Mouse (Mus musculus) limb, embryonic 11.5 days (tissue): ENCODE measurements at regions not wholly inside any gene's neighbourhood (a gene's known extent, or its start where the extent isn't known, plus 50 kb on each side); places are given as distances from the start of the nearest gene placed in this dataset.

Experiments used
- ATAC-seq: fragments of 200-750 bp; cut with Nextera tagmentation; 2 replicates; pipeline ENCODE4 v1.8.0; 2017; ENCODE audit warnings: low read depth; ENCODE audit not compliant: insufficient number of reproducible peaks, low FRiP score, low TSS enrichment
- DNase-seq: peaks from one replicate; pipeline ENCODE4 v3.0.0-alpha.2; 2015; ENCODE audit warnings: low spot score
- H3K27ac ChIP-seq: fragments of 300-500 bp; sonication (generic); replicated peaks from 2 replicates; pipeline ENCODE4 v1.5.1; 2014; ENCODE audit warnings: low read depth, mild to moderate bottlenecking, low read length
- H3K27me3 ChIP-seq: fragments of 300-500 bp; sonication (generic); 2 replicates; pipeline ENCODE4 v1.6.1; 2014; ENCODE audit warnings: mild to moderate bottlenecking, low read length, mixed read lengths; ENCODE audit not compliant: control insufficient read depth, insufficient read depth
- H3K36me3 ChIP-seq: fragments of 300-500 bp; sonication (generic); 2 replicates; pipeline ENCODE4 v1.6.1; 2014; ENCODE audit warnings: mild to moderate bottlenecking, low read length, moderate library complexity, mixed read lengths; ENCODE audit not compliant: control insufficient read depth, insufficient read depth
- H3K4me1 ChIP-seq: fragments of 300-500 bp; sonication (generic); 2 replicates; pipeline ENCODE4 v1.6.1; 2014; ENCODE audit warnings: low read length, mixed read lengths; ENCODE audit not compliant: control insufficient read depth, insufficient read depth
- H3K4me2 ChIP-seq: fragments of 300-500 bp; sonication (generic); 2 replicates; pipeline ENCODE4 v1.6.1; 2014; ENCODE audit warnings: low read depth, mild to moderate bottlenecking, moderate library complexity; ENCODE audit not compliant: severe bottlenecking
- H3K4me3 ChIP-seq: fragments of 300-500 bp; sonication (generic); 2 replicates; pipeline ENCODE4 v1.5.1; 2014; ENCODE audit warnings: low read depth, low read length
- H3K9ac ChIP-seq: fragments of 300-500 bp; sonication (generic); 2 replicates; pipeline ENCODE4 v1.6.1; 2014; ENCODE audit warnings: mild to moderate bottlenecking, low read length
- H3K9me3 ChIP-seq: fragments of 300-500 bp; sonication (generic); 2 replicates; pipeline ENCODE4 v1.6.1; 2016; ENCODE audit warnings: low read length; ENCODE audit not compliant: control insufficient read depth
- WGBS: fragments of 180-500 bp; shearing (Covaris S2); extraction: QIAGEN DNeasy Blood & Tissue Kit; methylation state at CpG from one replicate; pipeline ENCODE4 v1.1.7; 2014; 5-methylcytosine and 5-hydroxymethylcytosine counted together

- H3K9ac ChIP-seq = no peak overlapping the region
- H3K4me1 ChIP-seq = no peaks in the 10 kb centered on the region
- H3K9me3 ChIP-seq = no peaks in the 10 kb centered on the region
- no peaks in the 10 kb centered on the region for H3K36me3 ChIP-seq
- H3K27ac ChIP-seq = no peak overlapping the region
- no peak for DNase-seq
- WGBS = 70% methylated on average over 6 of the region's 6 CpGs
- H3K4me2 ChIP-seq = no peak overlapping the region
- ATAC-seq = no peak
- H3K27me3 ChIP-seq = no peaks in the 10 kb centered on the region
- H3K4me3 ChIP-seq = no peak overlapping the region
These were observed 169.5 kb upstream of the Nr2f2 start for GRCm38 (mm10) chr7:70536046-70536445.

GRCm38 (mm10) chr7:70533552-70533951 is 167.0 kb upstream of the Nr2f2 start:
- WGBS = 62% methylated on average over 1 of the region's 1 CpGs
- no peaks in the 10 kb centered on the region for H3K27me3 ChIP-seq
- no peak for ATAC-seq

GRCm38 (mm10) chr7:70527921-70528320 is 161.4 kb upstream of the Nr2f2 start:
- H3K4me3 ChIP-seq = no peak overlapping the region
- ATAC-seq (no peak), DNase-seq (no peak)
- no peaks in the 10 kb centered on the region for H3K4me1 ChIP-seq
- H3K9me3 ChIP-seq = no peaks in the 10 kb centered on the region
- no peak overlapping the region for H3K9ac ChIP-seq
- H3K27me3 ChIP-seq = no peaks in the 10 kb centered on the region
- H3K27ac ChIP-seq = no peak overlapping the region
- no peaks in the 10 kb centered on the region for H3K36me3 ChIP-seq
- H3K4me2 ChIP-seq = no peak overlapping the region
- 79% methylated on average over 4 of the region's 4 CpGs for WGBS

More at GRCm38 (mm10) chr7:70533552-70533951, 167.0 kb upstream of the Nr2f2 start:
- H3K4me2 ChIP-seq = no peak overlapping the region
- DNase-seq = no peak
- no peaks in the 10 kb centered on the region for H3K9me3 ChIP-seq
- no peaks in the 10 kb centered on the region for H3K36me3 ChIP-seq
- H3K9ac ChIP-seq = no peak overlapping the region
- H3K27ac ChIP-seq = no peak overlapping the region
- H3K4me3 ChIP-seq = no peak overlapping the region
- no peaks in the 10 kb centered on the region for H3K4me1 ChIP-seq

- Histone ChIP-seq H3K4me1 (no peaks in the 10 kb centered on the region), H3K4me2 (no peak overlapping the region), H3K36me3 (no peaks in the 10 kb centered on the region), H3K4me3 (no peak overlapping the region), H3K27me3 (no peaks in the 10 kb centered on the region), H3K27ac (no peak overlapping the region), H3K9ac (no peak overlapping the region), H3K9me3 (no peaks in the 10 kb centered on the region)
- DNase-seq (no peak), ATAC-seq (no peak)
- WGBS = 85% methylated on average over 2 of the region's 2 CpGs
These were observed 158.8 kb upstream of the Nr2f2 start for GRCm38 (mm10) chr7:70525372-70525771.

- no peak overlapping the region for H3K4me3 ChIP-seq
These were observed 158.2 kb upstream of the Nr2f2 start for GRCm38 (mm10) chr7:70524744-70525143.

GRCm38 (mm10) chr7:70524251-70524650 is 157.7 kb upstream of the Nr2f2 start:
- Histone ChIP-seq H3K4me1 (no peaks in the 10 kb centered on the region), H3K36me3 (no peaks in the 10 kb centered on the region), H3K4me3 (no peak overlapping the region), H3K9ac (no peak overlapping the region), H3K9me3 (no peaks in the 10 kb centered on the region), H3K27me3 (no peaks in the 10 kb centered on the region), H3K4me2 (no peak overlapping the region), H3K27ac (no peak overlapping the region)
- 96% methylated on average over 4 of the region's 4 CpGs for WGBS
- ATAC-seq (no peak), DNase-seq (no peak)

More at GRCm38 (mm10) chr7:70524744-70525143, 158.2 kb upstream of the Nr2f2 start:
- H3K9me3 ChIP-seq = no peaks in the 10 kb centered on the region
- ATAC-seq = no peak
- no peak for DNase-seq
- no peaks in the 10 kb centered on the region for H3K36me3 ChIP-seq
- 92% methylated on average over 9 of the region's 9 CpGs for WGBS
- H3K9ac ChIP-seq = no peak overlapping the region
- H3K4me1 ChIP-seq = no peaks in the 10 kb centered on the region
- no peak overlapping the region for H3K27ac ChIP-seq
- H3K4me2 ChIP-seq = no peak overlapping the region
- H3K27me3 ChIP-seq = no peaks in the 10 kb centered on the region

- no peak for ATAC-seq
- H3K4me3 ChIP-seq = no peak overlapping the region
- peaks cover 14% of the 10 kb centered on the region; the same call in 1 of the 2 replicates for H3K4me1 ChIP-seq
- no peaks in the 10 kb centered on the region for H3K27me3 ChIP-seq
- no peak for DNase-seq
- no peaks in the 10 kb centered on the region for H3K9me3 ChIP-seq
- no peaks in the 10 kb centered on the region for H3K36me3 ChIP-seq
- H3K27ac ChIP-seq = no peak overlapping the region
- no peak overlapping the region for H3K9ac ChIP-seq
- no peak overlapping the region for H3K4me2 ChIP-seq
- WGBS = 44% methylated on average over 3 of the region's 3 CpGs
These were observed 150.2 kb upstream of the Nr2f2 start for GRCm38 (mm10) chr7:70516741-70517140.

GRCm38 (mm10) chr7:70515341-70515851 is 148.9 kb upstream of the Nr2f2 start:
- peak; percentile 29 for DNase-seq
- Histone ChIP-seq H3K4me3 (no peak overlapping the region), H3K36me3 (no peaks in the 10 kb centered on the region), H3K9ac (no peak overlapping the region), H3K4me1 (peaks cover 14% of the 10 kb centered on the region; the same call in 1 of the 2 replicates), H3K4me2 (peak overlapping the region; percentile 32), H3K27me3 (no peaks in the 10 kb centered on the region), H3K9me3 (no peaks in the 10 kb centered on the region), H3K27ac (no peak overlapping the region; the same call in 1 of the 2 replicates)
- 9% methylated on average over 8 of the region's 8 CpGs for WGBS
- peak; percentile 57; the same call in 1 of the 2 replicates for ATAC-seq

GRCm38 (mm10) chr7:70514666-70515065 is 148.1 kb upstream of the Nr2f2 start:
- Histone ChIP-seq H3K36me3 (no peaks in the 10 kb centered on the region), H3K9ac (no peak overlapping the region), H3K27ac (peak overlapping the region; percentile 56; the same call in 1 of the 2 replicates), H3K4me3 (no peak overlapping the region), H3K4me1 (peaks cover 14% of the 10 kb centered on the region; the same call in 1 of the 2 replicates), H3K4me2 (peak overlapping the region; percentile 32), H3K9me3 (no peaks in the 10 kb centered on the region), H3K27me3 (no peaks in the 10 kb centered on the region)
- ATAC-seq (0 out of 2 replicates have a peak, but pooled peaks have one; percentile 51), DNase-seq (peak; percentile 67)
- WGBS = 1% methylated on average over 6 of the region's 6 CpGs
